Mouse (Mus musculus) ES-E14 (cell line): Measurements from ENCODE around the gene Acsf2. TPM values are rescaled to one million over a fixed set of nuclear protein-coding genes. Genes with fewer than 3 reads are reported as not detected.

Experiments used
- DNase-seq: peaks from one replicate; pipeline ENCODE4 v3.0.0-alpha.2; 2013; ENCODE audit warnings: low read depth, low spot score
- H3K27ac ChIP-seq: 2 replicates; pipeline ENCODE4 v1.5.1; 2012; ENCODE audit warnings: low read depth, mild to moderate bottlenecking, low read length, moderate library complexity, mixed read lengths; ENCODE audit not compliant: poor library complexity, insufficient read depth, severe bottlenecking
- H3K36me3 ChIP-seq: 2 replicates; pipeline ENCODE4 v1.6.1; 2012; ENCODE audit warnings: mild to moderate bottlenecking, low read length, moderate library complexity, mixed read lengths; ENCODE audit not compliant: control insufficient read depth, poor library complexity, insufficient read depth, severe bottlenecking
- H3K4me1 ChIP-seq, 2 experiments: fragments of 150-350 bp in 1 of 2; sonication (generic) in 1 of 2; 2 replicates each; pipeline ENCODE4 v1.6.1; 2012; ENCODE audit warnings: low read length in 2 of 2, mild to moderate bottlenecking in 1 of 2, mixed read lengths in 1 of 2; ENCODE audit not compliant: control insufficient read depth in 2 of 2, insufficient read depth in 2 of 2, poor library complexity in 1 of 2
- H3K4me3 ChIP-seq, 2 experiments: fragments of 150-350 bp in 1 of 2; sonication (generic) in 1 of 2; 2 replicates each; pipeline ENCODE4 v1.5.1; 2012; ENCODE audit warnings: low read length in 2 of 2, low read depth in 1 of 2, mild to moderate bottlenecking in 1 of 2, mixed read lengths in 1 of 2; ENCODE audit not compliant: insufficient read depth in 1 of 2, poor library complexity in 1 of 2, severe bottlenecking in 1 of 2
- H3K9ac ChIP-seq: 2 replicates; pipeline ENCODE4 v1.6.1; 2012; ENCODE audit warnings: low read depth, mild to moderate bottlenecking, low read length, mixed read lengths; ENCODE audit not compliant: poor library complexity, insufficient read depth, severe bottlenecking
- H3K9me3 ChIP-seq: fragments of 150-350 bp; sonication (generic); 2 replicates; pipeline ENCODE4 v1.6.1; 2012; ENCODE audit warnings: low read depth, mild to moderate bottlenecking, low read length; ENCODE audit not compliant: control insufficient read depth, insufficient read depth
- CHD2 ChIP-seq: IDR thresholded peaks from 2 replicates; pipeline ENCODE4 v1.6.1; 2014; ENCODE audit warnings: mild to moderate bottlenecking, low read depth, low read length, inconsistent platforms
- HCFC1 ChIP-seq: IDR thresholded peaks from 2 replicates; pipeline ENCODE4 v1.6.1; 2012; ENCODE audit warnings: low read length, inconsistent platforms, borderline replicate concordance; ENCODE audit not compliant: insufficient read depth
- MAFK ChIP-seq: IDR thresholded peaks from 2 replicates; pipeline ENCODE4 v1.6.1; 2014; ENCODE audit warnings: mild to moderate bottlenecking, low read depth, low read length, inconsistent platforms; ENCODE audit not compliant: insufficient read depth
- ZC3H11A ChIP-seq: IDR thresholded peaks from 2 replicates; pipeline ENCODE4 v1.6.1; 2012; ENCODE audit warnings: low read depth, mild to moderate bottlenecking, inconsistent platforms, low read length, borderline replicate concordance
- ZNF384 ChIP-seq: IDR thresholded peaks from 2 replicates; pipeline ENCODE4 v1.6.1; 2012; ENCODE audit warnings: low read depth, low read length, inconsistent platforms
- in situ Hi-C, 2 experiments: fragments of 600-800 bp; cut with MboI; formaldehyde crosslinking; loops; one replicate each; pipeline ENCODE4 v1.15.1; 2025; ENCODE audit warnings: low sequenced_read_pairs in 2 of 2, inconsistent platforms in 1 of 2; ENCODE audit not compliant: unreplicated experiment in 2 of 2
- total RNA-seq: library from RNA; depleted of rRNA; stranded (reverse); fragments of 300-350 nt; gene quantifications from 2 replicates; pipeline ENCODE4 v1.2.3, GENCODE M21; 2012

The Acsf2 gene
- total RNA-seq, 1 experiment = 7.4 TPM

DNA sequence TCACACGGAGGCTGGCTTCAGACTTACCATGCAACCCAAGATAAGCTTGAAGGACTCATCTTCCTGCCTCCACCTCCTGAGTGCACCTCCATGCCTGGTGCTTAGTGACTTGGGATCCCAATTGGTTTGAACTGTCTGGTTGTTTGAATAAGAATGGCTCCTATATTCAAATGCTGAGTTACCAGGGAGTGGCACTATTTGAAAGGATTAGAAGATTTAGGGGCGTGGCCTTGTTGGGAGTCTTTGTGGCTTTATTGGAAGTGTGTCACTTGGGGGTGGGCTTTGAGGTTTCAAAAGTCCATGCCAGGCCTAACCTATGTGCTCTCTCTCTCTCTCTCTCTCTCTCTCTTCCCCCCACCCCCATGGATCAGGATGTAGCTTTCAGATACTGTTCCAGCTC is 16.0 kb upstream of the Acsf2 start:
- Histone ChIP-seq H3K27ac (no peak overlapping the region), H3K4me3 (no peak overlapping the region), H3K9me3 (no peaks in the 10 kb centered on the region), H3K36me3 (no peaks in the 10 kb centered on the region), H3K9ac (no peak overlapping the region), H3K4me1 (peaks cover 0 to 4% of the 10 kb centered on the region in 2 experiments; a peak in 1 of 4 replicates)
- TF ChIP-seq ZNF384 (no peak), ZC3H11A (no peak), HCFC1 (no peak), MAFK (no peak), CHD2 (no peak)
- no peak for DNase-seq
- in situ Hi-C loops = no loop called here

- no peak for TF ChIP-seq MAFK
- no peak for TF ChIP-seq ZNF384
- in situ Hi-C loops = no loop called here
- Histone ChIP-seq H3K4me3 (no peak overlapping the region), H3K9ac (no peak overlapping the region), H3K27ac (no peak overlapping the region), H3K36me3 (no peaks in the 10 kb centered on the region), H3K4me1 (peaks cover 0 to 2% of the 10 kb centered on the region in 2 experiments; a peak in 1 of 4 replicates), H3K9me3 (no peaks in the 10 kb centered on the region)
- no peak for DNase-seq
These were observed 13.8 kb upstream of the Acsf2 start for GRCm38 (mm10) chr11:94615494-94615893.

DNA sequence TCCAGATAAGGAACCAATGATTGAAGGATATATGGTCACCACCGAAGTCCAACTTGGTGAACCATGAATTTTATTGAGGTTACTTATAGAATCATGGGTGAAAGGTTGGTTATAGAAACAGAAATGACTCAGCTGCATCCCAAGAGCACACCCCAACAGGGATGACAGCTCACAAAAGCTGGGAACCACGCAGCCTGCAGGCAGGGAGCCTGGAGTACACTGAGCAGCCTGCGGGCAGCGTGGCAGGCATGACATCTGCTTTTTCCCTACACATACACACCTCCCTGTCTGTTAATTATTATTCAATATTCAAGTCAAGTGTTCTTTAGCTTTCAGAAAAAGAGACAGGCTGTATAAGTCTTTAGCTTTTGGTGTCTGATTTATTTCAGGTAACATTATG is 12.9 kb upstream of the Acsf2 start:
- no peaks in the 10 kb centered on the region for H3K9me3 ChIP-seq
- no peaks in the 10 kb centered on the region for H3K36me3 ChIP-seq
- H3K4me3 ChIP-seq = no peak overlapping the region
- H3K4me1 ChIP-seq = peaks cover 0 to 2% of the 10 kb centered on the region in 2 experiments; a peak in 1 of 4 replicates
- TF ChIP-seq ZC3H11A (no peak), CHD2 (no peak), ZNF384 (no peak), MAFK (no peak), HCFC1 (no peak)
- H3K27ac ChIP-seq = no peak overlapping the region
- in situ Hi-C loops = no loop called here
- no peak overlapping the region for H3K9ac ChIP-seq
- no peak for DNase-seq

- no peak overlapping the region for H3K4me3 ChIP-seq
- H3K27ac ChIP-seq = no peak overlapping the region
- no peak overlapping the region for H3K9ac ChIP-seq
- no peaks in the 10 kb centered on the region for H3K9me3 ChIP-seq
- no peaks in the 10 kb centered on the region for H3K36me3 ChIP-seq
- TF ChIP-seq ZC3H11A = no peak
- TF ChIP-seq CHD2 = no peak
- no peak for TF ChIP-seq MAFK
- TF ChIP-seq HCFC1 = no peak
- no peak for TF ChIP-seq ZNF384
- H3K4me1 ChIP-seq = peaks cover 0 to 2% of the 10 kb centered on the region in 2 experiments; a peak in 1 of 4 replicates
- no peak for DNase-seq
- in situ Hi-C loops = no loop called here
These were observed 9.4 kb upstream of the Acsf2 start for GRCm38 (mm10) chr11:94610744-94611740.
